Mouse (Mus musculus) left cerebral cortex, postnatal 25 days (tissue): ENCODE measurements at regions not wholly inside any gene's neighbourhood (a gene's known extent, or its start where the extent isn't known, plus 50 kb on each side); places are given as distances from the start of the nearest gene placed in this dataset.

Experiments
- DNase-seq, 2 experiments: peaks; one replicate each; pipeline ENCODE4 v3.0.0; 2022; ENCODE audit warnings: low spot score in 2 of 2, mixed read lengths in 1 of 2
- intact Hi-C: fragments of 180-260 bp; cut with DNase I; formaldehyde crosslinking; loops from one replicate; pipeline ENCODE4 v1.15.1; 2025

DNA sequence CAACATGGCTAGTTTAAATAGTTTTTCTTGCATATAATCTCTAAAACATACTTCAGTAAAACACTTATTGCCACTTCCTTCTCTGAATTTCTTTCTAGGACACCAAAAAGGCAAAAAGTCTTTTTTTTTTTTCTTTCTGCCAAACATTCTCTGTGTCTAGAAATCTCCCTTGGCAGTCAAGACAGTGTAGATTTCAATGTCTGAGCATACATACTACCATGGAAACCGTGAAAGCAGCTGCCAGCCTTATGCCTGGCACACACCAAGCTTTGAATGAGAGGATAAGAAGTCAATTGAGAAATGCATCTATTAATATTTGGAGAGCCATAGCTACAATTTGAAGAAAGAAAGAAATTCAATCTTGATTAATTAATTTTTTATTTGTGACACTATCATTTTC, 95.1 kb upstream of the Col3a1 start:
- intact Hi-C loops, result no loop called here
- peak in 1 of 2 experiments; percentile 39 for DNase-seq
